Mouse (Mus musculus): ENCODE results near the gene Gm1553. TPM values are rescaled to one million over a fixed set of nuclear protein-coding genes. Genes with fewer than 3 reads are reported as not detected.

Gene Gm1553
- polyA plus RNA-seq (2015; fragmentation: Nextera tagmentation; extraction: Ambion mirVana) = not detected in 2 replicates

DNA sequence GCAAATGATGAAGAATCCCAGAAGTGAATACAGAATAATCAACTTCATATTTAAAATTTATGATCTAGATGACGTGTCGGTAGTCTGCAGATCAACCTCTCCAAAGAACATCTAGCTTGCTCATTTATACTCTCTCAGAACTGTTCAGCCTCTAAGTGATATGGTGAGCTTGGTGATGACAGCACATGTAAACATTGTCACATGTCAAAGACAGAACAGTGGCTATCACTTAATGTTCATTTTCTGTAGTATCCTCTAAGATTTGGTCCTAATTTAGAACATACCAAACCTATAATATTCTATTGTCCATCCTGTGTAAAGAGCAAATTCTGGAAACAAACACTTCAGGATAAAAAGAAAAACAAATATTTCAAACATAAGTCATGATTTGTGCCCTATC lies at the start of gene Gm1553:
Gm1553 (minus strand) TSS at position 101 of the 400 bp plus-strand sequence.
- H3K27me3 ChIP-seq (replicated peaks; ENCODE audit: control insufficient read depth, insufficient read depth, low read length) = no peaks in the 10 kb centered on the region
- no peaks in the 10 kb centered on the region for H3K36me3 ChIP-seq (ENCODE audit: control insufficient read depth, insufficient read depth)
- 80% methylated on average over 2 of the region's 2 CpGs for WGBS
- no peak within 1 kb of the TSS for H3K4me2 ChIP-seq (replicated peaks; ENCODE audit: low read depth)
- no peak for TF ChIP-seq CTCF (IDR thresholded peaks at IDR 0.05; ENCODE audit: low read depth)
- no peak within 1 kb of the TSS for H3K27ac ChIP-seq (ENCODE audit: low read depth, low read length)
- H3K9ac ChIP-seq (ENCODE audit: low read depth, low read length) = no peak within 1 kb of the TSS
- H3K4me3 ChIP-seq (ENCODE audit: low read depth, low read length) = no peak within 1 kb of the TSS
- no peaks in the 10 kb centered on the region for H3K4me1 ChIP-seq (replicated peaks; ENCODE audit: control insufficient read depth, insufficient read depth, low read length)
- no peaks in the 10 kb centered on the region for H3K9me3 ChIP-seq (ENCODE audit: control insufficient read depth)
- ATAC-seq = no peak

Other genes starting within 250 kb of the Gm1553 start
- not detected in 2 replicates for gene 4932415D10Rik, start 176.0 kb downstream of the Gm1553 start, polyA plus RNA-seq (2015; fragmentation: Nextera tagmentation; extraction: Ambion mirVana)
- 3.8 and 4.3 TPM in 2 replicates for gene Gm4924, start 138.4 kb downstream of the Gm1553 start, polyA plus RNA-seq (2015; fragmentation: Nextera tagmentation; extraction: Ambion mirVana)
- gene 1190007I07Rik, start 130.6 kb upstream of the Gm1553 start, polyA plus RNA-seq (2015; fragmentation: Nextera tagmentation; extraction: Ambion mirVana) = 39.8 and 42.2 TPM in 2 replicates
- gene Tdg, start 137.2 kb upstream of the Gm1553 start, polyA plus RNA-seq (2015; fragmentation: Nextera tagmentation; extraction: Ambion mirVana) = 48.3 and 48.6 TPM in 2 replicates
- 1.3 and 1.5 TPM in 2 replicates for gene Glt8d2, start 198.0 kb upstream of the Gm1553 start, polyA plus RNA-seq (2015; fragmentation: Nextera tagmentation; extraction: Ambion mirVana)
- 18.9 and 23.3 TPM in 2 replicates for gene Hcfc2, start 203.5 kb upstream of the Gm1553 start, polyA plus RNA-seq (2015; fragmentation: Nextera tagmentation; extraction: Ambion mirVana)

All from intestine, postnatal 0 days (tissue).